Mouse (Mus musculus): ENCODE results near the gene Atf7ip. TPM values are rescaled to one million over a fixed set of nuclear protein-coding genes. Genes with fewer than 3 reads are reported as not detected.

Atf7ip gene
- polyA plus RNA-seq, 1 experiment from 2014 or later = 49.7 TPM

GRCm38 (mm10) chr6:136594541-136594940, 88.6 kb downstream of the Atf7ip start:
- no peaks in the 10 kb centered on the region for H3K9me3 ChIP-seq (ENCODE audit: control insufficient read depth, low read length)
- no peak overlapping the region for H3K9ac ChIP-seq
- no peak overlapping the region for H3K27ac ChIP-seq
- 84% methylated on average over 4 of the region's 4 CpGs for WGBS
- no peaks in the 10 kb centered on the region for H3K4me1 ChIP-seq (replicated peaks; ENCODE audit: control insufficient read depth, insufficient read depth, low read length)
- H3K4me3 ChIP-seq (replicated peaks; ENCODE audit: low read length) = no peak overlapping the region
- ATAC-seq (ENCODE audit: low FRiP score) (no peak), DNase-seq (ENCODE audit: low spot score) (no peak)
- H3K4me2 ChIP-seq (replicated peaks) = no peak overlapping the region
- no peaks in the 10 kb centered on the region for H3K27me3 ChIP-seq (ENCODE audit: control insufficient read depth, insufficient read depth, low read length)
- peaks cover 76% of the 10 kb centered on the region for H3K36me3 ChIP-seq (replicated peaks; ENCODE audit: control insufficient read depth, insufficient read depth)

- H3K4me2 ChIP-seq (replicated peaks) = no peak overlapping the region
- no peak overlapping the region for H3K9ac ChIP-seq
- H3K27me3 ChIP-seq (ENCODE audit: control insufficient read depth, insufficient read depth, low read length) = no peaks in the 10 kb centered on the region
- no peak overlapping the region for H3K27ac ChIP-seq
- no peak for DNase-seq (ENCODE audit: low spot score)
- no peak overlapping the region for H3K4me3 ChIP-seq (replicated peaks; ENCODE audit: low read length)
- WGBS = 86% methylated on average over 7 of the region's 7 CpGs
- peaks cover 93% of the 10 kb centered on the region for H3K36me3 ChIP-seq (replicated peaks; ENCODE audit: control insufficient read depth, insufficient read depth)
- H3K9me3 ChIP-seq (ENCODE audit: control insufficient read depth, low read length) = no peaks in the 10 kb centered on the region
- ATAC-seq (ENCODE audit: low FRiP score) = no peak
- H3K4me1 ChIP-seq (replicated peaks; ENCODE audit: control insufficient read depth, insufficient read depth, low read length) = no peaks in the 10 kb centered on the region
Observed at GRCm38 (mm10) chr6:136602601-136603000, 96.6 kb downstream of the Atf7ip start.

GRCm38 (mm10) chr6:136611351-136612215, 105.6 kb downstream of the Atf7ip start:
- Histone ChIP-seq H3K27ac (no peak overlapping the region), H3K4me1 (replicated peaks; ENCODE audit: control insufficient read depth, insufficient read depth, low read length) (no peaks in the 10 kb centered on the region), H3K4me3 (replicated peaks; ENCODE audit: low read length) (no peak overlapping the region), H3K9me3 (ENCODE audit: control insufficient read depth, low read length) (peaks cover 4% of the 10 kb centered on the region; the same call in 1 of the 2 replicates), H3K27me3 (ENCODE audit: control insufficient read depth, insufficient read depth, low read length) (no peaks in the 10 kb centered on the region), H3K9ac (no peak overlapping the region), H3K4me2 (replicated peaks) (no peak overlapping the region), H3K36me3 (replicated peaks; ENCODE audit: control insufficient read depth, insufficient read depth) (peaks cover 49% of the 10 kb centered on the region)
- ATAC-seq (ENCODE audit: low FRiP score) = no peak
- DNase-seq (ENCODE audit: low spot score) = no peak
- WGBS = 89% methylated on average over 17 of the region's 17 CpGs

- peaks cover 41% of the 10 kb centered on the region for H3K36me3 ChIP-seq (replicated peaks; ENCODE audit: control insufficient read depth, insufficient read depth)
- no peak overlapping the region for H3K4me3 ChIP-seq (replicated peaks; ENCODE audit: low read length)
- over 99% methylated on average over 3 of the region's 3 CpGs for WGBS
- H3K4me1 ChIP-seq (replicated peaks; ENCODE audit: control insufficient read depth, insufficient read depth, low read length) = no peaks in the 10 kb centered on the region
- H3K27me3 ChIP-seq (ENCODE audit: control insufficient read depth, insufficient read depth, low read length) = no peaks in the 10 kb centered on the region
- no peak overlapping the region for H3K27ac ChIP-seq
- ATAC-seq (ENCODE audit: low FRiP score) (no peak), DNase-seq (ENCODE audit: low spot score) (no peak)
- H3K9me3 ChIP-seq (ENCODE audit: control insufficient read depth, low read length) = peaks cover 4% of the 10 kb centered on the region; the same call in 1 of the 2 replicates
- H3K4me2 ChIP-seq (replicated peaks) = no peak overlapping the region
- H3K9ac ChIP-seq = no peak overlapping the region
Observed at GRCm38 (mm10) chr6:136612312-136612711, 106.3 kb downstream of the Atf7ip start.

- Histone ChIP-seq H3K27ac (no peak overlapping the region), H3K4me2 (replicated peaks) (no peak overlapping the region), H3K27me3 (ENCODE audit: control insufficient read depth, insufficient read depth, low read length) (no peaks in the 10 kb centered on the region), H3K9ac (no peak overlapping the region), H3K4me3 (replicated peaks; ENCODE audit: low read length) (no peak overlapping the region), H3K9me3 (ENCODE audit: control insufficient read depth, low read length) (peaks cover 4% of the 10 kb centered on the region; the same call in 1 of the 2 replicates), H3K4me1 (replicated peaks; ENCODE audit: control insufficient read depth, insufficient read depth, low read length) (no peaks in the 10 kb centered on the region), H3K36me3 (replicated peaks; ENCODE audit: control insufficient read depth, insufficient read depth) (peaks cover 24% of the 10 kb centered on the region)
- ATAC-seq (ENCODE audit: low FRiP score) (0 out of 2 replicates have a peak, but pooled peaks have one; percentile 47), DNase-seq (ENCODE audit: low spot score) (no peak)
- WGBS = 76% methylated on average over 3 of the region's 3 CpGs
Observed at GRCm38 (mm10) chr6:136614156-136614555, 108.2 kb downstream of the Atf7ip start.

- 54% methylated on average over 17 of the region's 17 CpGs for WGBS
- no peaks in the 10 kb centered on the region for H3K36me3 ChIP-seq (replicated peaks; ENCODE audit: control insufficient read depth, insufficient read depth)
- DNase-seq (ENCODE audit: low spot score) = peak; percentile 88
- H3K9me3 ChIP-seq (ENCODE audit: control insufficient read depth, low read length) = no peaks in the 10 kb centered on the region
- no peak overlapping the region for H3K9ac ChIP-seq
- H3K27ac ChIP-seq = no peak overlapping the region
- no peak overlapping the region for H3K4me2 ChIP-seq (replicated peaks)
- H3K4me1 ChIP-seq (replicated peaks; ENCODE audit: control insufficient read depth, insufficient read depth, low read length) = no peaks in the 10 kb centered on the region
- no peak for ATAC-seq (ENCODE audit: low FRiP score)
- no peaks in the 10 kb centered on the region for H3K27me3 ChIP-seq (ENCODE audit: control insufficient read depth, insufficient read depth, low read length)
- H3K4me3 ChIP-seq (replicated peaks; ENCODE audit: low read length) = no peak overlapping the region
Observed at GRCm38 (mm10) chr6:136620361-136621139, 114.6 kb downstream of the Atf7ip start.

- no peak overlapping the region for H3K9ac ChIP-seq
- DNase-seq (ENCODE audit: low spot score) = no peak
- no peak for ATAC-seq (ENCODE audit: low FRiP score)
- no peak overlapping the region for H3K27ac ChIP-seq
- no peak overlapping the region for H3K4me3 ChIP-seq (replicated peaks; ENCODE audit: low read length)
- no peaks in the 10 kb centered on the region for H3K36me3 ChIP-seq (replicated peaks; ENCODE audit: control insufficient read depth, insufficient read depth)
- 91% methylated on average over 12 of the region's 12 CpGs for WGBS
- no peaks in the 10 kb centered on the region for H3K27me3 ChIP-seq (ENCODE audit: control insufficient read depth, insufficient read depth, low read length)
- no peak overlapping the region for H3K4me2 ChIP-seq (replicated peaks)
- H3K4me1 ChIP-seq (replicated peaks; ENCODE audit: control insufficient read depth, insufficient read depth, low read length) = no peaks in the 10 kb centered on the region
- H3K9me3 ChIP-seq (ENCODE audit: control insufficient read depth, low read length) = no peaks in the 10 kb centered on the region
Observed at GRCm38 (mm10) chr6:136625421-136625820, 119.5 kb downstream of the Atf7ip start.

- Histone ChIP-seq H3K36me3 (replicated peaks; ENCODE audit: control insufficient read depth, insufficient read depth) (no peaks in the 10 kb centered on the region), H3K4me1 (replicated peaks; ENCODE audit: control insufficient read depth, insufficient read depth, low read length) (no peaks in the 10 kb centered on the region), H3K9ac (no peak overlapping the region), H3K27ac (no peak overlapping the region), H3K4me3 (replicated peaks; ENCODE audit: low read length) (no peak overlapping the region), H3K27me3 (ENCODE audit: control insufficient read depth, insufficient read depth, low read length) (no peaks in the 10 kb centered on the region), H3K4me2 (replicated peaks) (no peak overlapping the region), H3K9me3 (ENCODE audit: control insufficient read depth, low read length) (no peaks in the 10 kb centered on the region)
- ATAC-seq (ENCODE audit: low FRiP score) (no peak), DNase-seq (ENCODE audit: low spot score) (no peak)
- WGBS = 92% methylated on average over 5 of the region's 5 CpGs
Observed at GRCm38 (mm10) chr6:136629639-136630038, 123.7 kb downstream of the Atf7ip start.

GRCm38 (mm10) chr6:136631519-136631918, 125.6 kb downstream of the Atf7ip start:
- H3K9me3 ChIP-seq (ENCODE audit: control insufficient read depth, low read length) = no peaks in the 10 kb centered on the region
- 85% methylated on average over 8 of the region's 8 CpGs for WGBS
- H3K27me3 ChIP-seq (ENCODE audit: control insufficient read depth, insufficient read depth, low read length) = no peaks in the 10 kb centered on the region

More at GRCm38 (mm10) chr6:136631519-136631918, 125.6 kb downstream of the Atf7ip start:
- H3K4me3 ChIP-seq (replicated peaks; ENCODE audit: low read length) = no peak overlapping the region
- DNase-seq (ENCODE audit: low spot score) (no peak), ATAC-seq (ENCODE audit: low FRiP score) (no peak)
- H3K36me3 ChIP-seq (replicated peaks; ENCODE audit: control insufficient read depth, insufficient read depth) = no peaks in the 10 kb centered on the region
- H3K27ac ChIP-seq = no peak overlapping the region
- no peak overlapping the region for H3K4me2 ChIP-seq (replicated peaks)
- no peak overlapping the region for H3K9ac ChIP-seq
- no peaks in the 10 kb centered on the region for H3K4me1 ChIP-seq (replicated peaks; ENCODE audit: control insufficient read depth, insufficient read depth, low read length)
